Mouse (Mus musculus) midbrain, embryonic 16.5 days (tissue): Measurements from ENCODE around the gene Coro2a. TPM values are rescaled to one million over a fixed set of nuclear protein-coding genes. Genes with fewer than 3 reads are reported as not detected.

Experiments
- ATAC-seq: fragments of 200-750 bp; cut with Nextera tagmentation; 2 replicates; pipeline ENCODE4 v1.8.0; 2017; ENCODE audit warnings: moderate TSS enrichment
- H3K27ac ChIP-seq: fragments of 300-500 bp; sonication (generic); 2 replicates; pipeline ENCODE4 v1.5.1; 2014; ENCODE audit warnings: mild to moderate bottlenecking, low read length, mixed read lengths
- H3K27me3 ChIP-seq: fragments of 300-500 bp; sonication (generic); 2 replicates; pipeline ENCODE4 v1.6.1; 2014; ENCODE audit warnings: low read depth, low read length, mixed read lengths; ENCODE audit not compliant: control insufficient read depth, insufficient read depth
- H3K36me3 ChIP-seq: fragments of 300-500 bp; sonication (generic); 2 replicates; pipeline ENCODE4 v1.6.1; 2014; ENCODE audit warnings: mild to moderate bottlenecking, low read length, moderate library complexity, mixed read lengths; ENCODE audit not compliant: control insufficient read depth, insufficient read depth
- H3K4me1 ChIP-seq: fragments of 300-500 bp; sonication (generic); 2 replicates; pipeline ENCODE4 v1.6.1; 2014; ENCODE audit warnings: mild to moderate bottlenecking, low read length, mixed read lengths; ENCODE audit not compliant: control insufficient read depth, insufficient read depth
- H3K4me2 ChIP-seq: fragments of 300-500 bp; sonication (generic); 2 replicates; pipeline ENCODE4 v1.6.1; 2014; ENCODE audit warnings: mild to moderate bottlenecking, low read length, mixed read lengths
- H3K4me3 ChIP-seq: fragments of 300-500 bp; sonication (generic); 2 replicates; pipeline ENCODE4 v1.5.1; 2014; ENCODE audit warnings: low read depth, mild to moderate bottlenecking, low read length, moderate library complexity, mixed read lengths
- H3K9ac ChIP-seq: fragments of 300-500 bp; sonication (generic); 2 replicates; pipeline ENCODE4 v1.6.1; 2014; ENCODE audit warnings: low read depth, low read length, mixed read lengths
- H3K9me3 ChIP-seq: fragments of 300-500 bp; sonication (generic); replicated peaks from 2 replicates; pipeline ENCODE4 v1.6.1; 2014; ENCODE audit warnings: mild to moderate bottlenecking, low read length, mixed read lengths; ENCODE audit not compliant: control insufficient read depth, poor library complexity, severe bottlenecking
- WGBS: fragments of 180-500 bp; shearing (Covaris S2); extraction: QIAGEN DNeasy Blood & Tissue Kit; methylation state at CpG from one replicate; pipeline ENCODE4 v1.1.7; 2014; 5-methylcytosine and 5-hydroxymethylcytosine counted together
- polyA plus RNA-seq: library from polyadenylated mRNA; unstranded; fragments of >200 nt; fragmentation: Nextera tagmentation; extraction: Ambion mirVana; gene quantifications from 2 replicates; pipeline ENCODE4 v1.2.1, GENCODE M21; 2015

Coro2a gene
- polyA plus RNA-seq, 1 experiment from 2014 or later: 8.2 TPM

DNA sequence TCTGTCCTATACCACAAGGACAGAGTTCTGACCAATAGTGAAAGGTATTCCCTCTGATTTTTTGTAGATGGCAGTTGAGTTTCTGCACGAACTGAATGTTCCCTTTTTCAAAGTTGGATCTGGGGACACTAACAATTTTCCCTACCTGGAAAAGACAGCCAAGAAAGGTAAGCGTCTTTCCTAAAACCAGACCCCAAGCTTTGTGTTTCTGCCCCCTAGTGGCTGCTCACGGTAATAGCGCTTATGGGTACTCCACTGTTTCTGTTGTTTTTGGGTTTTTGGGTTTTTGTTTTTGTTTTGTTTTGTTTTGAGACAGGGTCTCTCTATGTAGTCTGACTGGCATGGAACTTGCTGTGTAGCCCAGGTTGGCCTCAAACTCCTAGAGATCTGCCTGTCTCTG lies 103.0 kb downstream of the Coro2a start:
- ATAC-seq: no peak

DNA sequence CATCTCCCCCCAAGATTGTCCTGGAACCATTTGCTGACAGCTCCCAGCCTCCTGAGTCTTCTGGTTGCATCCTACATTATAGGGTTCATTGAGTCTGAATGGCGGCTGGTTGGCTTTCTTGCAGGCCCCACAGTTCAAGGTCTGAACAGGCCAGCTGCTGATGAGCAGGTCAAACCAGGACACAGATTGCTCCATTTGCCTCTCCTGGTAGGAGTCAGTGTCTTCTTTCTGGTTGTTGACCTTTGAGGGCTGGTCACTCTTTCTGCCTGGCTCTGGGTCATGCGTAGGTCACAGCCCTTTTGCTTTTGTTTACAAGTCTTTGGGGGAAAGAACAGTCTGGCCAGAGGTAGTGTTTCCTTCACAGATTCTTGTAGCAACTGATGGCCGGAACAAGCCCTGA lies 103.5 kb downstream of the Coro2a start:
- Histone ChIP-seq H3K4me3 (no peak overlapping the region), H3K9ac (no peak overlapping the region), H3K9me3 (no peaks in the 10 kb centered on the region), H3K4me1 (no peaks in the 10 kb centered on the region), H3K36me3 (peaks cover 28% of the 10 kb centered on the region), H3K4me2 (no peak overlapping the region), H3K27ac (no peak overlapping the region), H3K27me3 (no peaks in the 10 kb centered on the region)
- no peak for ATAC-seq
- WGBS: 77% methylated on average over 3 of the region's 3 CpGs

More for the DNA sequence above, 103.0 kb downstream of the Coro2a start:
- Histone ChIP-seq H3K36me3 (peaks cover 25% of the 10 kb centered on the region), H3K27me3 (no peaks in the 10 kb centered on the region), H3K9me3 (no peaks in the 10 kb centered on the region), H3K4me3 (no peak overlapping the region), H3K4me1 (no peaks in the 10 kb centered on the region), H3K4me2 (no peak overlapping the region), H3K27ac (no peak overlapping the region), H3K9ac (no peak overlapping the region)
- WGBS: 13% methylated on average over 4 of the region's 4 CpGs

DNA sequence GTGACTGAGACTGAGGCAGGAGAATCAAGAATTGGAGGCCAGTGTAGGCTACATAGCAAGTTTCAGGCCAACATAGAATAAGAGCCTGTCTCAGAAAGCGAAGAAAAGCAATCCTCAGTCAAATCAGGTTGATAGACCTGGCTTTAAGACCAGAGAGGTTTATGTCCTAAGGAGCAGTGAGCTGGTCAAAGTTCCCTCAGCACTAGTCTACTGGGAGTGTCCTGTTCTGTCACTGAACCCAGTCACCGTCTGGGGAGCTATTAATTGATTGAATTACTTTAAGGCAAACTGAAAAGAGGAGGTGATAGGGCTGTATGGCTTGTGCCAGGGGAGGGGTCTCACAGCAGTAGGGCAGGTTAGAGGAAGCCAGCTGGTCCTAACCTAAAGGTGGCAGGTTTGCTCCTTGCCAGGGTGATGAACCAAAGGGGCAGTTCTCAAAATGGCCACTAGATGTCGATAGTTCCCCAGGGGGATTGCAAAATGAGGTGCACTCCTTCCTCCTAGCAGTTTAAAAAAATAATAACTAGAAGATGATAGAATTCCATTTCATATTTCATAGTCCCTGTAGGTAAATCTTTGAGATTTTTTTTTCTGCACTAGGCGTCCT lies 104.6 kb downstream of the Coro2a start:
- 45% methylated on average over 4 of the region's 4 CpGs for WGBS
- no peak for ATAC-seq

DNA sequence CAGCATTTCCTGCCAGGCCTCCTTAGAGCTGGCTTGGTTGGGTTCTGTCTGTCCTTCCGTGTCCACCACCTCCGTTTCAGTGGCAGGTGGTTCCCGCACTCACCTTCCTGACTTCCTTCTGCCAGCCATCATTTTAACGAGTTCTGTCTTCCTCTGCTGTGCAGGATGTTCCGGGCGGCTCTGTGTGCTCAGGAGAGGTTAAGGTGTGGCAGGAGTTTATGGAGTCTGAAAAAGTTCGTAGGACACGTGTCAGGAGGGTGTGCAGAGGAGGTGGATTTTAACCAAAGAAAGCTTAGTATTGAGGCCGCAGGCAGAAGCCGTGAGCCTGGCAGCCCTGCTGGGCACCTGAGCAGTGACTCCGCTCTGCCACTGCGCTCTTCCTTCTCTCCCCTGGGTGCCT lies 106.5 kb downstream of the Coro2a start:
- H3K9ac ChIP-seq: no peak overlapping the region
- H3K9me3 ChIP-seq: no peaks in the 10 kb centered on the region
- peaks cover 17% of the 10 kb centered on the region; the same call in 1 of the 2 replicates for H3K36me3 ChIP-seq
- no peak overlapping the region for H3K27ac ChIP-seq
- no peaks in the 10 kb centered on the region for H3K4me1 ChIP-seq
- H3K4me2 ChIP-seq: no peak overlapping the region
- no peaks in the 10 kb centered on the region for H3K27me3 ChIP-seq
- no peak for ATAC-seq
- no peak overlapping the region for H3K4me3 ChIP-seq
- 92% methylated on average over 12 of the region's 12 CpGs for WGBS

More for the DNA sequence above, 104.6 kb downstream of the Coro2a start:
- Histone ChIP-seq H3K27me3 (no peaks in the 10 kb centered on the region), H3K27ac (no peak overlapping the region), H3K4me3 (no peak overlapping the region), H3K36me3 (peaks cover 24% of the 10 kb centered on the region), H3K4me1 (no peaks in the 10 kb centered on the region), H3K9ac (no peak overlapping the region), H3K9me3 (no peaks in the 10 kb centered on the region), H3K4me2 (no peak overlapping the region)

DNA sequence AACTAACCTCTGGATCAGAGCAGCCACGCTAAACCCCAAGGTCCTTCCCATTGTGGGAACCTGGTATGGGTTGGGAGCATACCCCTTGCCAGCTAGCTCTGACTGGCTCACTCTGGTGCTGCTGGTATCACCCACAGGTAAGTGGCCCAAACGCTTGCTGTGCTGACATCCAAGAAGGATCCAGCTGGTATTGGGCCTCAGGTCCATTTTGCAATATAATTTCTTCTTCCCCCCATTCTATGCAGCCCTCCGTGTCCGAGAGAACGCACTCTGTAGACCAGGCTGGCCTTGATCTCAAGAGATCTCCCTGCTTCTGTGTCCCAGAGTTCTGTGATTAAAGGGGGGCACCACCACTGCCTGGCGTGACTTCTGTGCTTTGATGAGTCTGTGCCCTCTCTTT lies 108.9 kb downstream of the Coro2a start:
- Histone ChIP-seq H3K9ac (no peak overlapping the region), H3K4me3 (no peak overlapping the region), H3K27ac (no peak overlapping the region), H3K9me3 (no peaks in the 10 kb centered on the region), H3K27me3 (no peaks in the 10 kb centered on the region), H3K4me2 (no peak overlapping the region), H3K36me3 (peaks cover 9% of the 10 kb centered on the region; the same call in 1 of the 2 replicates), H3K4me1 (peaks cover 5% of the 10 kb centered on the region)
- 96% methylated on average over 6 of the region's 6 CpGs for WGBS
- no peak for ATAC-seq

DNA sequence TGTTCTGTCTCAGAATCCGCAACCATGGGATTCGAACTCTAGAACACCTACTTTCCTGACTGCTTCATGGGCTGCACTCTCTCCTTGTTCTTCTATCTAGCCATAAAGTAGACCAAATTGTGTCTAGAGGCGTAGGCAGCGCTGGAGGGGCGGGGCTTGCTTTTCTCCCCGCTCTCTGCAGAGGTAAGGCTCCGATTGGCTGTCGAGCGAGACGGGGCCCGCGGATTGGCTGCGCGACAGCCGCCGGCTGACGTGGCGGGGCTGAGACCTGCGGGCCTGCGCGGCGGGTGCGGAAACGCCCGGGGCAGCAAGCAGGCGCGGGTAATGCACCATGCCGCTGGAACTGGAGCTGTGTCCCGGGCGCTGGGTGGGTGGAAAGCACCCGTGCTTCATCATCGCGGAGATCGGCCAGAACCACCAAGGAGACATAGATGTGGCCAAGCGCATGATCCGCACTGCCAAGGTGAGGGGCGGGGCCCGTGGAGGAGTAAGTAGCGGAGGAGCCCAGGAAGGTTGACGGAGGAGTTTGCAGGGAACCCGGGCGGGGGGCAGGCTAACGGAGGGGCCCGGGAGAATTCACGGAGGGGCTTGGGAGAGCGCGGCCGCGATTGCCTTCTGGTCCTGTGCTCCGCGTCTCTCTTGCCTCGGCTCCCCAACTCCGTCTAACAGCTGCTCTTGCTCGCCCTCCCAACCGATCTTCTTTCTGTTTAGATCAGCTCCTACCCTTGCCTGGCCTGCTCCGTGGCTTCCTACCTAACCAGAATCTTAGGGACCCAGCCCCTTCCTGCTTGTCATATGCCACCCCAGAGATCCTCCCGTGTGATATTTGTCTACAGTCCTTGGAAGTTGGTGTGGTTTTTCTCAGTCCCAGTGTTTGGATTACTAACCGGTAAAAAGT lies 112.7 kb downstream of the Coro2a start, which contains the start of gene Nans:
TSS of gene Nans (plus strand) at position 221 of the 898 bp plus-strand sequence.
- Histone ChIP-seq H3K4me1 (peaks cover 5% of the 10 kb centered on the region), H3K4me2 (peak within 1 kb of the TSS; percentile 91), H3K9ac (peak within 1 kb of the TSS; percentile 83), H3K27me3 (no peaks in the 10 kb centered on the region), H3K4me3 (peak within 1 kb of the TSS; percentile 84), H3K27ac (peak within 1 kb of the TSS; percentile 74), H3K9me3 (no peaks in the 10 kb centered on the region), H3K36me3 (peaks cover 5% of the 10 kb centered on the region; the same call in 1 of the 2 replicates)
- ATAC-seq: peak; percentile 99
- under 1% methylated on average over 55 of the region's 58 CpGs for WGBS

DNA sequence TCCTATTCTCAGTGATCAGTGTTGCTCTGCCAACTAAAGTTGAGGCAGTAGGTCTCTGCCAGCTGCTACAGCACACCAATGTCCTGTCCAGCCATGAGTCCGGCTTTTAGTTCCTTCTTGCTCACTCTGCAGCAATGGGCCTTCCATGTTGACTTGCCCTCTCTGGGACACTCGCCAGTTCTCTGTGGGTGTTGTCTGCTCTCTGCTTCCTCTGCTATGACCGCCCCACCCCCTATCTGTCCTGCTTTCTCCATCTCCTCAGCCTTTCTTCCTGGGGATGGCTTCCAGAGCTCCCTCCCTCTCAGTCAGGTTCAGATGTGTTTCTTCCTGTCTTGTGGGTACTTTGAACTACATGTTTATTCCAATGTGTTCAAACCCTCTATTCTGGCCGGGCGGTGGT lies 114.7 kb downstream of the Coro2a start:
- no peak overlapping the region for H3K9ac ChIP-seq
- 96% methylated on average over 5 of the region's 5 CpGs for WGBS
- no peaks in the 10 kb centered on the region for H3K27me3 ChIP-seq
- H3K4me3 ChIP-seq: no peak overlapping the region
- ATAC-seq: no peak
- H3K27ac ChIP-seq: no peak overlapping the region
- no peaks in the 10 kb centered on the region for H3K36me3 ChIP-seq
- H3K4me2 ChIP-seq: no peak overlapping the region
- H3K9me3 ChIP-seq: no peaks in the 10 kb centered on the region
- H3K4me1 ChIP-seq: peaks cover 5% of the 10 kb centered on the region
